7 mouse cellular contexts compared by ENCODE assay signal in the genomic region with DNA sequence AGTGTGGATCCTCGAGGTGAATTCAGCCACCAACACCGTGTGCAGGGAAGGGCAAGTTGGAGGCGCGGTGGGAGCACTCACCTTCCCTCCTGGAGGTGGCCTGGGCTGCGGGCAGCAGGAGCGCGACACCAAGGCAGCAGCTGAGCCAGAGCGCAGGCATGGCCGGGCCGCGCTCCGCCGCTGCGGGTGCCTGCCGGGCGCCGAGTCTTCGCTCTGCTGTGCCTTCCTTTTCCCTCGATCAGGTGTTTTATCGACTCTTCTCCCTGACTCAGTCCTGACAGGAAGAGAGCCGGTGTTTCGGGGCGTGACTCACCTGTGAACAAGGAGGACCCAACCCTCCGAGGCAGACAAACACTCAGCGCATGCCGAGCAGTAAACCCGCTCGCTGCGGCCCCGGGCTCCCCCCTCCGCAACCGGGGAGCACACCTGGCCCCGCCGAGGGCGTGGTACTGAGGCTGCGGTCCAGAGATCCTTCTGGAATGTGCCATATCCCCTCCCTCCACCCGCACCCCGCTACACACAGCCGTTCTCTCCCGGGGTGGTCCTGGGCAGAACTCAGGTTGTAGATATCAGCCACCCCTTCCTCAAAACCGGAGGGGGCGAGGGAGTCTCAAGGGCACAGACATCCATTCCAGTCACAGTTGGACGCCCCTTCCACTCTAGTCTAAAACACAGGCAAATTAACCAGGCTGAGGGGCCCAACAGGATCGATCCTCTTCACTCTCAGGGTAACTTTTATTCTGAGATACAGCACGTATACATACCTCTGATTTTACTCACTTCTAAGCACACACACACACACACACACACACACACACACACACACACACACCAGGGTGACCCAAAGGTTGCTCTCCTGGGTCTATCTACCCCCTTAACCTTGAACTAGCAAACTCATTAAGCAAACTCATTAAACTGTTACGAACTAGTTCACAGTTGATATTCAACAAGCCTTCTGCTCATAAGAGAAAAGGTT. TPM values are rescaled to one million over a fixed set of nuclear protein-coding genes. Genes with fewer than 3 reads are reported as not detected.
DNase-seq lines count a peak whose midpoint lies in the region; ATAC-seq lines count a peak whose summit lies in the region.

Gene Lamc2 (minus strand): TSS at position 620 of the 976 bp plus-strand sequence.

- H3K9me3 ChIP-seq in forebrain, embryonic 12.5 days = no peaks in the 10 kb centered on the region
- no peaks in the 10 kb centered on the region for H3K9me3 ChIP-seq in liver, embryonic 16.5 days (replicated peaks; ENCODE audit: control insufficient read depth, low read length)

- H3K27ac ChIP-seq in forebrain, embryonic 12.5 days = no peak within 1 kb of the TSS
- H3K27ac ChIP-seq in liver, embryonic 16.5 days (ENCODE audit: low read length) = no peak within 1 kb of the TSS

- peaks cover 15% of the 10 kb centered on the region for H3K4me1 ChIP-seq in forebrain, embryonic 12.5 days
- H3K4me1 ChIP-seq in liver, embryonic 16.5 days (ENCODE audit: control insufficient read depth, low read depth, low read length) = no peaks in the 10 kb centered on the region

- H3K4me3 ChIP-seq in forebrain, embryonic 12.5 days (replicated peaks) = peak within 1 kb of the TSS; percentile 33
- H3K4me3 ChIP-seq in liver, embryonic 16.5 days (ENCODE audit: low read depth, low read length) = peak within 1 kb of the TSS; percentile 40

- H3K4me2 ChIP-seq in forebrain, embryonic 12.5 days = peak within 1 kb of the TSS; percentile 60
- H3K4me2 ChIP-seq in liver, embryonic 16.5 days (ENCODE audit: low read depth, low read length) = peak within 1 kb of the TSS; percentile 51

- WGBS in forebrain, embryonic 12.5 days = 2% methylated on average over 46 of the region's 46 CpGs
- 4% methylated on average over 46 of the region's 46 CpGs for whole genome bisulfite sequencing in liver, embryonic 16.5 days (ENCODE audit: insufficient replicate concordance)

- H3K9ac ChIP-seq in forebrain, embryonic 12.5 days = peak within 1 kb of the TSS; percentile 8; the same call in 1 of the 2 replicates
- H3K9ac ChIP-seq in liver, embryonic 16.5 days (ENCODE audit: low read depth, low read length) = no peak within 1 kb of the TSS

- peaks cover 59% of the 10 kb centered on the region for H3K27me3 ChIP-seq in forebrain, embryonic 12.5 days
- H3K27me3 ChIP-seq in liver, embryonic 16.5 days (ENCODE audit: control insufficient read depth, insufficient read depth, low read depth, low read length) = peaks cover 30% of the 10 kb centered on the region

- ATAC-seq in forebrain, embryonic 12.5 days (ENCODE audit: low FRiP score) = peak; percentile 51; the same call in 1 of the 2 replicates
- ATAC-seq in liver, embryonic 16.5 days (ENCODE audit: low read depth) = no peak

- peak; percentile 80 for DNase-seq in ES-CJ7 (ENCODE audit: low read depth, low spot score)
- DNase-seq in adrenal gland, postnatal 25 days = peak; percentile 24
- peak; percentile 46 for DNase-seq in kidney, adult 11 months
- peak; percentile 35 for DNase-seq in retina, embryonic 14.5 days (ENCODE audit: low spot score)
- DNase-seq in c-Kit-positive CD71-positive TER-119-positive erythroid progenitor cells, embryonic 14.5 days (ENCODE audit: low spot score) = no peak

- H3K36me3 ChIP-seq in forebrain, embryonic 12.5 days (replicated peaks) = no peaks in the 10 kb centered on the region
- no peaks in the 10 kb centered on the region for H3K36me3 ChIP-seq in liver, embryonic 16.5 days (ENCODE audit: control insufficient read depth, insufficient read depth)

RNA-seq across cellular contexts. Expression of gene Lamc2, which starts in this region (rescaled TPM):
- 0.27 and 0.29 TPM in 2 replicates for total RNA-seq in adrenal gland, postnatal 25 days (2021)
- 0.47 and 0.94 TPM in 2 replicates for polyA plus RNA-seq in forebrain, embryonic 12.5 days (2016; fragmentation: Nextera tagmentation; extraction: Ambion mirVana)
- 0.39 and 0.42 TPM in 2 replicates for polyA plus RNA-seq in liver, embryonic 16.5 days (2015; fragmentation: Nextera tagmentation; extraction: Ambion mirVana)

Comparison
In these comparisons a context has a peak if more than half of its experiments do, and no peak if none do; other contexts are left out.
1. Peak in DNase-seq in adrenal gland, postnatal 25 days; RNA of the gene not detected or under 1 TPM.
2. Peak in ATAC-seq, H3K4me3 ChIP-seq, H3K9ac ChIP-seq and H3K4me2 ChIP-seq in forebrain, embryonic 12.5 days; RNA of the gene not detected or under 1 TPM.